Mouse (Mus musculus): Measurements from ENCODE around the gene Pts.

Pts gene

DNA sequence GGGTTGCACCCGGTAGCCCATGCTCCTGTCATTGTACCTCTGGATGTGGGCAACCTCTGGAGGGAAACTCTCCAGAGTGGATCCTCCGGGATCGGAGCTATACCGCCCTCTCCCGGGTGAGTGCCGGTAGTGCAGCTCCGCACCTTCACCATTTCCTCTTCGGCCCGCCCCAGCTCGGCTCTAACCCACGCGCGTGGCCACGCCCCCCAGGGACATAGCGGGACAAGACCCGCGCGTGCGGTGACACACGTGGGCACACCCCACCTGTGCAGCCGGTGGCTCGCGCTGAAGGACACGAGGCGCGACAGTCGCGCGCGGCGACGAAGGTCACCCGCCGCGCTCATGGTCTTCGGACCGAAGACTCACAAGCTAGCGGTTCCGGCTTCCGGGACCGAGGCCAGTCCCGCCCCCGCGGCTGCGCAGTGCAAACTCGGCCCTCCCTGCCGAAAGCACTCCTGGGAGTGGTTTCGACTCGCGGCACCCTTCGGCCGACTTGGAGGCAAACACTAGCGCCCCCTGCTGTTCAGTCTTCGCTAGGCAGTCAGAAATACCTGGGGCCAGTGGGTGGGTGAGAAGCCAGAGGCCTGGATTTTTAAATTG lies at the start of gene Pts:
Gene Pts, minus strand, starts transcription at position 432 of the 600 bp plus-strand sequence.
- DNase-seq: peak; percentile 96 to 98

DNA sequence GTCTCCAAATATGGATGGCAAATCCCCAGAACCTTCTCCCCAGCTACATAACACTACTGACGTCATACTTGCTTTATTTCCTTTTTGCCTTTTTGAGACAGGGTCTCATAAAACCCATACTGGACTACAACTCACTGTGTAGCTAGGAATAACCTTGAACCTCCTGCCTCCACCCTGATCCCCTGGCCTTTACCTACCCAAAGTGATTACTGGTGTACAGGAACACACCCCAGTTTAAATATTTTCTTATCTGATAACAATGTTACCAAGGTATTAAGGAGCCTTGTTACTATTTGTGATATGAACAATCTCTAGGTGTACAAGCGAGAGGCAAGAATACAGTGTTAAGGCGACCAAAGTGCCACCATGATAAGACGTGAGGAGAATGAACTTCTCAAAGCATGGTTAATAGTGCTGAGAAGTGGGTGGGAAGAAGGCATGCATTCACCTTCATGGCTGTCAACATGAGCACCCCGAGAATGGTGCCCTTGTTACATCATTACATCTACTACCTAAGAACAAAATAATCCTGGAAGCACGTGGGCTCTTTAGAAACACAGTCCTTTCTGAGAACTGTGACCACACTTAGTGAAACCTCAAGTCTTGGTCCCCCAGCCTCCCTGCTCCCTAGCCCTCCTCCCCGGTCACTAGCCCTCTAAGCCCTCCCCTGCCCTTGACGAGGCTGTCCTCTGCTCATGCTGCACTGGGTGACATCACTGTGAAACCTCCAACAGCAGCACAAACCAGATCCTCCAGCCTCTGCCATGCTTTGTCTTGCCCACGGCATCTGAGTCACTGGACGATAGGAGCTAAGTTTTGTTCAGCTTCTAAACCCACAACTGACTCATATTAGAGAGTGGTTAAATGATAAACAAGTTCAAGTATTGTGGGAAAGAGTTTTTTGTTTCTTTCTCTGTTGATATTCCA lies 41.3 kb upstream of the Pts start:
- DNase-seq: peak in 1 of 2 experiments; percentile 14

DNA sequence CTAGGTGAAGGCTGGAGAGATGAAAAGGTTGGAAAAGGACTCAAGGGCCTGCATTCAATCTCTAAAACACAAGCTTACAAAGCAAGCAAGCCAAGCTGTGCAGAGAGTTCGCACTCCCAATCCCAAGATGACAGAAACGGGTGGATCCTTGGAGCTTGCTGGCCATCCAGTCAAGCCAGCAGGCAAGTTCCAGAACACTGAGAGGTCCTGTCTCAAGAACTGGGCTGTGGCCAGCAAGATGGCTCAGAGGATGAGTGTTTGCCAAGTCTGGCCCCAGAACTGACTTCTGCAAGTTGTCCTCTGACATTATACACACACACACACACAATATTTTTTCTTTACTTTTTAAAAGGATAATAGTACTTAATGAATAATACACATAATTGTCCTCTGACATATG lies 39.4 kb upstream of the Pts start:
- DNase-seq: no peak

- DNase-seq: no peak
These were observed 38.8 kb upstream of the Pts start for GRCm38 (mm10) chr9:50567372-50567771.

GRCm38 (mm10) chr9:50565940-50566339 lies 37.4 kb upstream of the Pts start:
- DNase-seq: no peak

GRCm38 (mm10) chr9:50565173-50565572 lies 36.6 kb upstream of the Pts start:
- peak; percentile 50 to 53 for DNase-seq

- no peak for DNase-seq
These were observed 33.4 kb upstream of the Pts start for GRCm38 (mm10) chr9:50561918-50562360.

GRCm38 (mm10) chr9:50561145-50561917 lies 32.8 kb upstream of the Pts start, which contains the start of gene Tex12:
Gene Tex12 (minus strand): TSS chr9:50561325.
- DNase-seq: no peak

GRCm38 (mm10) chr9:50555094-50555446 lies 26.5 kb upstream of the Pts start, which contains the start of gene Bco2:
Gene Bco2 (minus strand): TSS chr9:50555181.
- DNase-seq: no peak

- peak; percentile 47 to 63 for DNase-seq
These were observed 25.9 kb upstream of the Pts start, which contains the start of gene Il18 for GRCm38 (mm10) chr9:50554241-50555093. Gene Il18 (plus strand): TSS chr9:50554827.

GRCm38 (mm10) chr9:50553547-50553946 lies 25.0 kb upstream of the Pts start:
- DNase-seq: no peak

DNA sequence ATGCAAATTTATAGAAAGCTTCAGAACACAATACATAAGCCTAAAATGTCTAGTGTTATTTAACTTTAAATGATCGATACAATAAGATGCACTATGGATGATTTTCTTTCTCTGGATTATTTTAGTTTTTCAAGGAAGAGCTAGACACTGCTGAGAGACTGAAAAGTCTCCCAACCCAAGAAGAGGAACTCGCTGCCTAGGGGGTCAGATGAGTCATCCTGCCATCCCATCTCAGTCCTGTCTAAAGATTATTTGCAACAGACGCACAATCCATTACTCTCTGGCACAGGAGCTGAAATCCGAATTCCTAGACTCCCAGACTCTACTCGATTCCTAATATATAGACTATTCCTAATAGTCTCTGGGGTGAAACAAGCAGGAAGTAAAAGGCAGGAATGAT lies 23.7 kb upstream of the Pts start:
- no peak for DNase-seq

DNA sequence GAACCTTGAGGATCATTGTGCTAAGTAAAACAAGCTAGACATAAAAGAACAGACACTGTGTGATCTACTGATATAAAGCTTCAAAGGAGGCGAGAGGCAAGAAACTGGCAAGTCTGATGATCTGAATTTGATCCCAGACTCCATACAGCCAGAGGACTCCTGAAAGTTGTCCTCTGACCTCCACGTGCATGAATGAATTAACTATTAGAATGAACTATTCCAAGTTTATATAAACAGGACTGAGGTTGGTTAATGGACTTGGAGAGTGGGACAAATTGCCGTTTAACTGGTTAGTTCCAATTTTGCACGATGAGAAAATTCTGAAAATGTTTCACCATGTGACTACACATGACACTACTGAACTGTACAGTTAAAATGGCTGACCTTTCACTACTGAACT lies 20.4 kb upstream of the Pts start:
- DNase-seq: no peak

GRCm38 (mm10) chr9:50547859-50548478 lies 19.4 kb upstream of the Pts start:
- no peak for DNase-seq

DNA sequence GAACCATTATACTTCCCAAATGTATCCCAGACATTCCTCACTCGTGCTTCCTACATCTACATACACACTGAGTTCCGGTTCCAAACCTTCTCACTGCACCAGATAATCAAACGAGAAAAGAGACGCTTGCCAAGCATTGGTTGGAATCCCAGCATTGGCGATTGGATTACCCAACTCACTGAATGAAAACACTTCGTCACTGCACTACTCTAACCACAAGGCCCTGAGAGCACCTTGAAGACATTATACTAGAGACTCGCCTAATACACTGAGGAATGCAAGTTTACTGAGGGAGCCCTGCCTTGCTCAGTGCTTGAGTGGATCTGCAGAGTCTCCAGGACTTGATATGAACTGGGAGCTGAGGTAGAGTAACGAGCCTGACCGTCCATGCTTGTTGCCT lies 13.9 kb upstream of the Pts start:
- DNase-seq: no peak

- DNase-seq: no peak
These were observed 11.6 kb upstream of the Pts start for GRCm38 (mm10) chr9:50540170-50540569.

DNA sequence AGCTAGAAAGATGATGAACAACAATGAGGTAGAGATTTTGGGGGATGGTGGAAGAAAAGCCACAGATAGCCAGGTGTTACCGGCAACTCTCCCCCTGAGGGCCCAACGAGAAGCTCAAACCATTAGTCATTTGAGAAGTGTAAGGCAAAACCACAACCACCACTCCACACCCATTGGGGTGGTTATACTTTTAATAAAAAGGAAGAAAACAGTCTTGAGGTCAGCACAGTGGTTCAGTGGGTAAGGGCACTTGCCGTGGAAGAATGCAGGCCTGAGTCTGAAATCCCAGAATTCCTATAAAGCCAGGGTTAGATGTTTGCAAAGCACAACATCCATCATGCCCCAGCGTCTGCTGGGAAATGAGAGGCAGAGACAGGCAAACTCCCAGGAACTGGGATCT lies 8.8 kb upstream of the Pts start:
- DNase-seq: no peak

GRCm38 (mm10) chr9:50536603-50537135 lies 8.1 kb upstream of the Pts start:
- no peak for DNase-seq

- peak; percentile 48 to 70 for DNase-seq
These were observed 7.4 kb upstream of the Pts start for GRCm38 (mm10) chr9:50535930-50536329.

DNA sequence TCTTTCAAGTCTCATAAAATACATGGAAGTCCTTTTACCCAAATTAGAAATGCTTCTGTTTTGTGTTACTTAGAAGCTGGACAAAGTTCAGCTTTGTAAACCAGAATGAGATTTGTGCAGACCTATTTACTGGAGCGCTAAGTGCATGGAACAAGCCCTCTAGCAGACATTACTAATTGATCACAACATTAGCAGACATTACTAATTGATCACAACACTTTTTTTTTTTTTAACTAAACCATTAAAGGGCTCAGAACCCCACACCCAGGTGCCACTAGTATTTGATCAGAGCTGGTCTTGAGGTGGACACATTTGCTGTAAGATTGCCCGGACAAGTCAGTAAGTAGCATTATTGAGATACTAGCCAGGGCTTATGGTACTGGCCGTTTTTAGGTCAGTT lies 5.3 kb upstream of the Pts start:
- no peak for DNase-seq

DNA sequence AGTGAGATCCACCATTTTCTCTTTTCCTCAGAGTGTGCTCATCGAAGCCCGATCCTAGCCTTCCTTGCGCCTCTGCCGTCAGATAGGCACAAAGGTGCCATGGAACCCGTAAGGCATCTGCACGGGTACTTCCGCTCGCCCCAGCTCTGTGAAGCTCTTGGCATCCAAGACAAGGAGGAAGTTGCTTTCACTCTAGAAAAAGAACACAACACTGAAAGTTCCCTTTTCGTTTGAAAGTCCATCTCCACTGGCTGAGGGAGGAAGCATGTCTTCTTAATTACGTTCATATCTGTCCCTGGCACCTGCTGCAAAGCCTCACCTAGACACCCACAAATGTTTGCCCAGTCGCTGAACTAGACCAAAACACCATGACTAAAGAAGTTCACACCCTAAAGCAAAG lies 4.8 kb upstream of the Pts start:
- peak in 1 of 2 experiments; percentile 46 for DNase-seq

All from lung, adult 18-20 months (tissue).